Mouse (Mus musculus) lung, postnatal 0 days (tissue): ENCODE results near the gene Naa50.

Experiments used
- CTCF ChIP-seq: IDR thresholded peaks from 2 replicates; pipeline ENCODE4 v1.5.1; 2016; ENCODE audit warnings: antibody characterized with exemption, mild to moderate bottlenecking
- EP300 ChIP-seq: IDR thresholded peaks from 2 replicates; pipeline ENCODE4 v1.6.1; 2016; ENCODE audit warnings: antibody characterized with exemption, mild to moderate bottlenecking, control low read depth

DNA sequence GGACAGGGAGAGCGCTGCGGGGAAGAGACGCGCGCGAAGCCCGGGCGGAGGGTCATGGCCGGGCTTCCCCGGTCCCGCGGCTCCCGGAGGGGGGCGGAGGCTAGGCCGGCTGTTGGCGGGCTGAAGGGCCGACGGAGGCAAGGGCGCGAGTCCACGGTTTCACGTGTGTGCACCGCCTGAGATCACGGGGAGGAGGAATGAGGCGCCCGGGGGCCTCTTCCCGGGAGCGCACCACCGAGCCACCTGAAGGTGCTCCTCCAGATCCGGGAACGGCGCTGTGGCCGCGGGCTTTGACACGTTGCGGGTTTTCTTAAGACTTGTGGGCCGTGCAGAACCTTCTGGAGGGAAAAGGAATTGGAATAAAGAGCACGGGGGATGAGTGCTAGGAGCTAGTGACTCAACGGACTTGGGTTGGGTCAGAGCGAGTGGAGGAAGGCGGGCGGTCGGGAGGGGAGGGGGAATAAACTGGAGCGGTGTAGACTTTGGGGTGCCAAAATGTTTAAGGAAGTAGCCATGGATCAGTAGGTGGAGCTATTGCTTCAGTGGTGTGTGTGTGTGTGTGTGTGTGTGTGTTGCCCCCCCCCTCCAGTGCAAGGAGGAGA is 657 bp downstream of the Naa50 start:
- peak; percentile 63 for TF ChIP-seq CTCF
- TF ChIP-seq EP300: no peak
